Mouse (Mus musculus): ENCODE measurements around the gene Fhl3. TPM values are rescaled to one million over a fixed set of nuclear protein-coding genes. Genes with fewer than 3 reads are reported as not detected.

The Fhl3 gene
- 1.4 and 1.6 TPM in 2 replicates for polyA plus RNA-seq (2012; rRNA removed)

- Histone ChIP-seq H3K27me3 (ENCODE audit: control insufficient read depth, insufficient read depth, low read length) (no peaks in the 10 kb centered on the region), H3K27ac (ENCODE audit: insufficient read depth, low read length) (no peak within 1 kb of the TSS), H3K4me3 (replicated peaks; ENCODE audit: insufficient read depth, low read depth, low read length) (peak within 1 kb of the TSS; percentile 34), H3K4me1 (ENCODE audit: control insufficient read depth, insufficient read depth, low read length) (peaks cover 7% of the 10 kb centered on the region; the same call in 1 of the 2 replicates)
- 5% methylated on average over 50 of the region's 59 CpGs for WGBS
- DNase-seq = no peak
- TF ChIP-seq POLR2A (IDR thresholded peaks at IDR 0.05; ENCODE audit: borderline replicate concordance, insufficient read depth, low read length) (no peak), CTCF (IDR thresholded peaks at IDR 0.05; ENCODE audit: borderline replicate concordance, insufficient read depth, low read depth, low read length) (no peak)
These were observed at the start of gene Fhl3 for GRCm38 (mm10) chr4:124700248-124700971. Gene Fhl3 (plus strand): TSS chr4:124700701.

GRCm38 (mm10) chr4:124652886-124653285 is 47.6 kb upstream of the Fhl3 start:
- H3K27ac ChIP-seq (ENCODE audit: insufficient read depth, low read length) = no peak overlapping the region
- peaks cover 8% of the 10 kb centered on the region; the same call in 1 of the 2 replicates for H3K27me3 ChIP-seq (ENCODE audit: control insufficient read depth, insufficient read depth, low read length)
- TF ChIP-seq CTCF (IDR thresholded peaks at IDR 0.05; ENCODE audit: borderline replicate concordance, insufficient read depth, low read depth, low read length) (no peak), POLR2A (IDR thresholded peaks at IDR 0.05; ENCODE audit: borderline replicate concordance, insufficient read depth, low read length) (no peak)
- H3K4me3 ChIP-seq (replicated peaks; ENCODE audit: insufficient read depth, low read depth, low read length) = no peak overlapping the region
- peak; percentile 12 to 17 for DNase-seq
- H3K4me1 ChIP-seq (ENCODE audit: control insufficient read depth, insufficient read depth, low read length) = no peaks in the 10 kb centered on the region
- 11% methylated on average over 9 of the region's 9 CpGs for WGBS

- 1% methylated on average over 15 of the region's 15 CpGs for WGBS
- no peaks in the 10 kb centered on the region for H3K4me1 ChIP-seq (ENCODE audit: control insufficient read depth, insufficient read depth, low read length)
- H3K27ac ChIP-seq (ENCODE audit: insufficient read depth, low read length) = no peak within 1 kb of the TSS
- peak in 1 of 2 experiments; percentile 18 for DNase-seq
- peak within 1 kb of the TSS; percentile 29 for H3K4me3 ChIP-seq (replicated peaks; ENCODE audit: insufficient read depth, low read depth, low read length)
- no peak for TF ChIP-seq CTCF (IDR thresholded peaks at IDR 0.05; ENCODE audit: borderline replicate concordance, insufficient read depth, low read depth, low read length)
- no peak for TF ChIP-seq POLR2A (IDR thresholded peaks at IDR 0.05; ENCODE audit: borderline replicate concordance, insufficient read depth, low read length)
- peaks cover 12% of the 10 kb centered on the region; the same call in 1 of the 2 replicates for H3K27me3 ChIP-seq (ENCODE audit: control insufficient read depth, insufficient read depth, low read length)
These were observed 44.0 kb upstream of the Fhl3 start, which contains the start of gene Pou3f1 for GRCm38 (mm10) chr4:124656518-124656853. Gene Pou3f1 (plus strand): TSS chr4:124656807.

- TF ChIP-seq CTCF (IDR thresholded peaks at IDR 0.05; ENCODE audit: borderline replicate concordance, insufficient read depth, low read depth, low read length) (no peak), POLR2A (IDR thresholded peaks at IDR 0.05; ENCODE audit: borderline replicate concordance, insufficient read depth, low read length) (no peak)
- no peaks in the 10 kb centered on the region for H3K4me1 ChIP-seq (ENCODE audit: control insufficient read depth, insufficient read depth, low read length)
- DNase-seq = peak; percentile 65 to 69
- WGBS = under 1% methylated on average over 73 of the region's 92 CpGs
- H3K4me3 ChIP-seq (replicated peaks; ENCODE audit: insufficient read depth, low read depth, low read length) = peak overlapping the region; percentile 29
- H3K27me3 ChIP-seq (ENCODE audit: control insufficient read depth, insufficient read depth, low read length) = peaks cover 12% of the 10 kb centered on the region; the same call in 1 of the 2 replicates
- H3K27ac ChIP-seq (ENCODE audit: insufficient read depth, low read length) = no peak overlapping the region
These were observed 43.4 kb upstream of the Fhl3 start for GRCm38 (mm10) chr4:124656854-124657650.

- TF ChIP-seq CTCF (IDR thresholded peaks at IDR 0.05; ENCODE audit: borderline replicate concordance, insufficient read depth, low read depth, low read length) (no peak), POLR2A (IDR thresholded peaks at IDR 0.05; ENCODE audit: borderline replicate concordance, insufficient read depth, low read length) (no peak)
- Histone ChIP-seq H3K4me3 (replicated peaks; ENCODE audit: insufficient read depth, low read depth, low read length) (no peak overlapping the region), H3K4me1 (ENCODE audit: control insufficient read depth, insufficient read depth, low read length) (no peaks in the 10 kb centered on the region), H3K27ac (ENCODE audit: insufficient read depth, low read length) (no peak overlapping the region), H3K27me3 (ENCODE audit: control insufficient read depth, insufficient read depth, low read length) (peaks cover 12% of the 10 kb centered on the region; the same call in 1 of the 2 replicates)
- peak; percentile 10 to 29 for DNase-seq
- WGBS = under 1% methylated on average over 47 of the region's 61 CpGs
These were observed 42.7 kb upstream of the Fhl3 start for GRCm38 (mm10) chr4:124657781-124658180.

GRCm38 (mm10) chr4:124658412-124658851 is 42.1 kb upstream of the Fhl3 start:
- Histone ChIP-seq H3K27me3 (ENCODE audit: control insufficient read depth, insufficient read depth, low read length) (peaks cover 12% of the 10 kb centered on the region; the same call in 1 of the 2 replicates), H3K4me1 (ENCODE audit: control insufficient read depth, insufficient read depth, low read length) (no peaks in the 10 kb centered on the region), H3K27ac (ENCODE audit: insufficient read depth, low read length) (no peak overlapping the region), H3K4me3 (replicated peaks; ENCODE audit: insufficient read depth, low read depth, low read length) (no peak overlapping the region)
- TF ChIP-seq POLR2A (IDR thresholded peaks at IDR 0.05; ENCODE audit: borderline replicate concordance, insufficient read depth, low read length) (no peak), CTCF (IDR thresholded peaks at IDR 0.05; ENCODE audit: borderline replicate concordance, insufficient read depth, low read depth, low read length) (no peak)
- peak in 1 of 2 experiments; percentile 20 for DNase-seq
- WGBS = under 1% methylated on average over 39 of the region's 39 CpGs

GRCm38 (mm10) chr4:124659251-124660217 is 41.0 kb upstream of the Fhl3 start:
- DNase-seq = peak in 1 of 2 experiments; percentile 35
- Histone ChIP-seq H3K4me3 (replicated peaks; ENCODE audit: insufficient read depth, low read depth, low read length) (no peak overlapping the region), H3K27ac (ENCODE audit: insufficient read depth, low read length) (no peak overlapping the region), H3K27me3 (ENCODE audit: control insufficient read depth, insufficient read depth, low read length) (peaks cover 12% of the 10 kb centered on the region; the same call in 1 of the 2 replicates), H3K4me1 (ENCODE audit: control insufficient read depth, insufficient read depth, low read length) (no peaks in the 10 kb centered on the region)
- no peak for TF ChIP-seq POLR2A (IDR thresholded peaks at IDR 0.05; ENCODE audit: borderline replicate concordance, insufficient read depth, low read length)
- WGBS = 7% methylated on average over 68 of the region's 68 CpGs
